Mouse (Mus musculus): ENCODE data around the gene Ublcp1.

Ublcp1 gene

GRCm38 (mm10) chr11:44422337-44423111, 47.8 kb downstream of the Ublcp1 start:
- no peak for DNase-seq (ENCODE audit: low read depth, low spot score)

GRCm38 (mm10) chr11:44417403-44417802, 52.9 kb downstream of the Ublcp1 start:
- DNase-seq (ENCODE audit: low read depth, low spot score), result no peak

- no peak for DNase-seq (ENCODE audit: low read depth, low spot score)
Measured at GRCm38 (mm10) chr11:44414605-44415004, 55.7 kb downstream of the Ublcp1 start.

GRCm38 (mm10) chr11:44413371-44413770, 56.9 kb downstream of the Ublcp1 start:
- no peak for DNase-seq (ENCODE audit: low read depth, low spot score)

- no peak for DNase-seq (ENCODE audit: low read depth, low spot score)
Measured at GRCm38 (mm10) chr11:44412276-44412675, 58.0 kb downstream of the Ublcp1 start.

GRCm38 (mm10) chr11:44410413-44410812, 59.9 kb downstream of the Ublcp1 start:
- DNase-seq (ENCODE audit: low read depth, low spot score), result no peak

- no peak for DNase-seq (ENCODE audit: low read depth, low spot score)
Measured at GRCm38 (mm10) chr11:44408626-44409025, 61.7 kb downstream of the Ublcp1 start.

- DNase-seq (ENCODE audit: low read depth, low spot score), result no peak
Measured at GRCm38 (mm10) chr11:44406457-44406856, 63.8 kb downstream of the Ublcp1 start.

- no peak for DNase-seq (ENCODE audit: low read depth, low spot score)
Measured at GRCm38 (mm10) chr11:44405961-44406360, 64.3 kb downstream of the Ublcp1 start.

GRCm38 (mm10) chr11:44405113-44405512, 65.2 kb downstream of the Ublcp1 start:
- no peak for DNase-seq (ENCODE audit: low read depth, low spot score)
